Mouse (Mus musculus) kidney, adult 2 months (tissue): ENCODE measurements around the gene Snai3. TPM values are rescaled to one million over a fixed set of nuclear protein-coding genes. Genes with fewer than 3 reads are reported as not detected.
A peak's percentile ranks its signal among the peaks of the same experiment; 100 is the strongest.

ENCODE experiments used
- DNase-seq: peaks from one replicate; pipeline ENCODE4 v3.0.0; 2021
- H3K27ac ChIP-seq: fragments of 200-500 bp; 2 replicates; pipeline ENCODE4 v1.5.1; 2012; ENCODE audit warnings: low read depth, low read length, control low read depth, inconsistent platforms; ENCODE audit not compliant: insufficient read depth
- H3K27me3 ChIP-seq: fragments of 200-500 bp; replicated peaks from 2 replicates; pipeline ENCODE4 v1.6.1; 2012; ENCODE audit warnings: mild to moderate bottlenecking, moderate library complexity, low read length, inconsistent platforms; ENCODE audit not compliant: control insufficient read depth, insufficient read depth
- H3K36me3 ChIP-seq: fragments of 200-500 bp; 2 replicates; pipeline ENCODE4 v1.6.1; 2012; ENCODE audit warnings: mild to moderate bottlenecking, moderate library complexity, low read length, inconsistent platforms; ENCODE audit not compliant: control insufficient read depth, insufficient read depth
- H3K4me1 ChIP-seq: fragments of 200-500 bp; 2 replicates; pipeline ENCODE4 v1.6.1; 2011; ENCODE audit warnings: low read length; ENCODE audit not compliant: control insufficient read depth, insufficient read depth
- H3K4me3 ChIP-seq: fragments of 200-500 bp; 2 replicates; pipeline ENCODE4 v1.5.1; 2011; ENCODE audit warnings: mild to moderate bottlenecking, low read depth, low read length, control low read depth; ENCODE audit not compliant: insufficient read depth
- CTCF ChIP-seq: fragments of 200-500 bp; conservative IDR thresholded peaks from 2 replicates; pipeline ENCODE4 v1.5.1; 2011; ENCODE audit warnings: low read depth, mild to moderate bottlenecking, control low read depth, low read length, moderate library complexity, mixed read lengths; ENCODE audit not compliant: insufficient read depth, insufficient read length
- POLR2A ChIP-seq: fragments of 200-500 bp; IDR thresholded peaks from one replicate; pipeline ENCODE4 v1.6.1; 2011; ENCODE audit warnings: low read depth, low read length, control low read depth
- WGBS: fragments of 180-500 bp; shearing (Covaris S2); methylation state at CpG from one replicate; pipeline ENCODE4 v1.1.7; 2018; 5-methylcytosine and 5-hydroxymethylcytosine counted together
- polyA plus RNA-seq: library from polyadenylated mRNA; depleted of rRNA; stranded (reverse); fragments of >200 nt; gene quantifications from 2 replicates; pipeline ENCODE4 v1.2.3, GENCODE M21; 2012

Gene Snai3
- polyA plus RNA-seq, 1 experiment = 1.7 TPM

DNA sequence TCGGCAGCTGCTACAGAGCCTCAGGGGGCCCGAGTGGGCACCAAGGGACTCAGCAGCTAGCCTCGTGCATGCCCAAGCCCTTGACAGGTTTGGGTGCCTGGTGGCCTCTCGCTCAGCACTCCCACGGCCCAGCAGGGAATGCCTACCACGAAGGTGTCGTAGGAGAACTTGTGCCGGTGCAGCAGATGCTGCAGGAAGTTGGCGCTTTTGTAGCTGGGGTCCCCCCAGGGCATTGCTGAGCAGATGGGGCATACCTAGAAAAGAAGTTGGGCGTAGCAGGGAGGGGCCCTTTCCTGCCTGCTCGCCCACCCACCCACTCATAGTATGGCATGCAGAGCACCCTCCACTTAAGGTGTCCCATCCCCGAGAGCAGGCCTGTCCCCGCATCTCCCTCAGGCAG is 7.3 kb upstream of the Snai3 start:
- Histone ChIP-seq H3K27me3 (no peaks in the 10 kb centered on the region), H3K36me3 (no peaks in the 10 kb centered on the region), H3K4me3 (no peak overlapping the region), H3K27ac (no peak overlapping the region), H3K4me1 (peaks cover 6% of the 10 kb centered on the region; the same call in 1 of the 2 replicates)
- no peak for DNase-seq
- WGBS = 89% methylated on average over 13 of the region's 13 CpGs
- TF ChIP-seq CTCF (no peak), POLR2A (no peak)

DNA sequence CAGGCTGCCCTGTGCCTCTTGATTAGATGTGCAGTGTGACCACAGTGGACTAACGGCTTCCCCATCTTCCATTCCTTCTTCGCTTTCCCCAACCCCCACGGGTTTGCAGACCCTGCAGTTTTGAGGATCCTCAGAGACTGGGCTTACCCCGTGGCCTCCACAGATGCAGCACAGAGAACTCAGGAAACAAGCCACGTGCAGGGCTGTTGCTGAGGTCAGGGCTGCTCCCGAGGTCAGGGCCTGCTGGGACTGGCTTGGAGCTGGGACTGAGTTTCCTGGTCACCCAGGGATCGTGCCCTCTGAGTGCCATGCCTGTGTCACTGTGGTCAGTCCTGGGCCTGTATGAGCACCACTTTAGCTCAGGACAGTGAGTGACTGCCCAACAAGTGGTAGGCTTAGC is 4.5 kb upstream of the Snai3 start:
- Histone ChIP-seq H3K27me3 (no peaks in the 10 kb centered on the region), H3K4me1 (peaks cover 17% of the 10 kb centered on the region), H3K4me3 (no peak overlapping the region), H3K36me3 (no peaks in the 10 kb centered on the region), H3K27ac (no peak overlapping the region)
- TF ChIP-seq CTCF (no peak), POLR2A (no peak)
- WGBS = 70% methylated on average over 7 of the region's 7 CpGs
- no peak for DNase-seq

DNA sequence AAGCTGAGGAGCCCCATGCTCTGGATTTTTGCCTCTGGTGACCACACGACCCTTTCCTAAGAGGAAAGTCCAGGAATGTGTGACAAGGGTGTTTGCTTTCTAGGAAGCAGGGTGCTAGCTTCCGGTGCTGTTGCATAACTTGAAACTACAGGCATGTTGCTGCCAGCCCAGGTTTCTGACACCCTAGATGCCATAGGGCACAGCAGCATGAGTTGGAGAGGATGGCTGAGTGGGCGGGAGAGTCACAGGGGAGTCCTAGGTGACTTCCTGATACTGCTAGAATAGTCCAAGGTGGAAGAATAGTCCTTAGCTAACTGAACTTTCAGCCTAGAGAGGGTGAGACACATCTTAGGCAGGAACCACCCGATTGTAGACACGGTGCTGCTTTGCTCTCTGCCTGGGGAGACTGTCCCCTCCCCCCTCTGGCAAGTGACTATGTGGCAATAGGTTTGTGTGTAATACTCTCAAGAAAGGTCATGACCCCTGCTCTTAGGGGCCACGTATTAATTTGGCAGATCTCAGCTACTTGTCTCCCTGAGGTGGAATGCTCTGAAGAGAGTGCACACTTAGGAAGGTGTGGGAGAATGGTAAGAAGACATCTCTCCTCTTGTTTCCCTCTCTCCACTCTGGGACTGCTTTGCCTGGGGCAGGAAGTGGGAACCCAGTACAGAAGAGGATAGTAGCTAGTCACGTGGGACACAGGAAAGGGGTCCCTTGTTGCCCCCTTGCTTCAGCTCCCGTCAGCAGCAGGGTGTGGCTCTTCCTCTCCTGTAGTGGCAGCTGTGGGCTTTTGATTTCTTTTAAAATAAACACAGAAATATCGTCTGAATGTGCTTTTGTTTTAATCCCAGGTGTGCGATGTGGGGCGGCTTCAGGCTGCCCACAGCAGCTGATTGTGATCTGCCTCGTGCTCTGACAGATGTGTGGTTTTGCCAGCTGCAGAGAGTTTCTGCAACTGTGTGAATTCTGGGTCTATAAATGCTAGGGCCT is 3.4 kb upstream of the Snai3 start:
- WGBS = 44% methylated on average over 12 of the region's 12 CpGs
- DNase-seq = peak; percentile 42
- Histone ChIP-seq H3K36me3 (no peaks in the 10 kb centered on the region), H3K27ac (no peak overlapping the region), H3K4me1 (peaks cover 14% of the 10 kb centered on the region; the same call in 1 of the 2 replicates), H3K27me3 (no peaks in the 10 kb centered on the region), H3K4me3 (no peak overlapping the region)
- TF ChIP-seq CTCF (no peak), POLR2A (no peak)

DNA sequence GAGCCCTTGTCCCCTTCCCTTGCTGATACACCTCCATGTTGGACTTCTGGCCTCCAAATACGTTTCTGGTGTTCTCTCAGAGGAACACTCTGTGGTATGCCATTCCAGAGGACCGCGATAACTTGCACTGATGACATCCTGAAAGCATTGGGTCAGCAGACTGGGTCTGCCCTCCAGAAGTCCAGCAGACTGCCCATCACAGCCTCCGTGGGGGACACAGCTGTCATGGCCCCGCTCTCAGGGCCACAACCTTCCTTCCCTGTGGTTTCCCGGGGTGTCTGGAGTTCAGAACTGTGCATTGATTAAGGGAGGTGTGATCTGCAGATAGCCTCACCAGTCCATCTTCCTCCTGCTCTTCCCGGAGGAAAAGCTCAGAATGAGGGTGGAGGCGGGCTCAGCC is 2.0 kb upstream of the Snai3 start:
- no peaks in the 10 kb centered on the region for H3K27me3 ChIP-seq
- no peak overlapping the region for H3K4me3 ChIP-seq
- H3K27ac ChIP-seq = no peak overlapping the region
- no peaks in the 10 kb centered on the region for H3K36me3 ChIP-seq
- H3K4me1 ChIP-seq = peaks cover 14% of the 10 kb centered on the region; the same call in 1 of the 2 replicates
- WGBS = 86% methylated on average over 8 of the region's 8 CpGs
- TF ChIP-seq POLR2A (no peak), CTCF (no peak)
- no peak for DNase-seq

DNA sequence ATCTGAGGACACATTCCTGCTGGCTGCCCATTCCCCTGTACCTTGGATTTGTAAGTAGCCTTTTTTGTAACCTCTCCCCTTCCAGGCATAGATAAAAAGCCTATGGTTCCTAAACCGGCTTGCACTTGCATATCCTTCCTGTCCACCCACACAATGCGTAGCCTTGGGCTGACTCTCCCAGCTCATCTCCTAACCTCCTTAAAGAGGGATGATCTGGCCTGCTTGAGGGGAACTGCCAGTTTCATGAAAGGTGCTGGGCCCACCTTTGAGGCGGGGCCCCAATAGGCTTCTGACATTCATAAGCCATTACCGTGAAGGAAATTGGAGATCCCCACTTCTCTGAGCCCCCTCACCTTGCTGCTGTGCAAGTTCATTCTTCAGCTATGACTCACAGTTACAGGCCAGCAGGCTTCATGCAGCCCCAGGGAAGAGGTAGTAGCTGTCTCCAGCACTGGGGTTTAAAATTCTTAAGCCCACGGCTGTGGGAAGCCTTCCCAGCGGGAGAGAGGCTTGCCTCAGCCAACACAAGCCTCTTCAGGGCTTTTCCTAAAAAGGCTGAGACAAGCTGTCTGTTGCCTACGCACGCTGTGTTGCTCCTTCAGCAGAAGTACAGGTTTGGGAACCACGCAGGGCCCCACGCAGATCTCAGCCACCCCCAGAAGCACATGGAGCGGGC is 1.1 kb upstream of the Snai3 start:
- Histone ChIP-seq H3K27me3 (no peaks in the 10 kb centered on the region), H3K4me1 (peaks cover 14% of the 10 kb centered on the region; the same call in 1 of the 2 replicates), H3K27ac (no peak overlapping the region), H3K4me3 (no peak overlapping the region), H3K36me3 (no peaks in the 10 kb centered on the region)
- no peak for TF ChIP-seq CTCF
- TF ChIP-seq POLR2A = no peak
- 79% methylated on average over 11 of the region's 11 CpGs for whole genome bisulfite sequencing
- no peak for DNase-seq

DNA sequence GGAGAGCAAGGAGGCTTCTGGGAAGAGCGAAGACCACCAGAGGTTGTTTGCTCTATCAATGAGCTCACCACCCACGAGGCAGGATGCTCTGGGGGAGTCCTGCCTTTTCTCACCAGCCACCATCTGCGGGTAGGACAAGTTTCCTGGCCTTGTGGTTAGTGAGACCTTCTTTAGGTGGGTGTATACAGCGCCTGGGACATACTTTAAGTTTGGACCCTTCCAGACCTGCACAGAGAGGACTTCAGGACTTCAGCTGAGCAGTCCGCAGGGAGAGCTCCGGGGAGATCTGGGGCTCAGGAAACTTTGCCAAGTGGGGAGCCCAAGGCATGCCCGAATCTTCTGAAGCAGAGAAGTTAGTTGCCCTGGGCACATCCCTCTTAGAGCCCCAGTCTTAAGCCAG is 543 bp downstream of the Snai3 start:
- 40% methylated on average over 7 of the region's 7 CpGs for WGBS
- DNase-seq = no peak
- H3K27ac ChIP-seq = no peak overlapping the region

DNA sequence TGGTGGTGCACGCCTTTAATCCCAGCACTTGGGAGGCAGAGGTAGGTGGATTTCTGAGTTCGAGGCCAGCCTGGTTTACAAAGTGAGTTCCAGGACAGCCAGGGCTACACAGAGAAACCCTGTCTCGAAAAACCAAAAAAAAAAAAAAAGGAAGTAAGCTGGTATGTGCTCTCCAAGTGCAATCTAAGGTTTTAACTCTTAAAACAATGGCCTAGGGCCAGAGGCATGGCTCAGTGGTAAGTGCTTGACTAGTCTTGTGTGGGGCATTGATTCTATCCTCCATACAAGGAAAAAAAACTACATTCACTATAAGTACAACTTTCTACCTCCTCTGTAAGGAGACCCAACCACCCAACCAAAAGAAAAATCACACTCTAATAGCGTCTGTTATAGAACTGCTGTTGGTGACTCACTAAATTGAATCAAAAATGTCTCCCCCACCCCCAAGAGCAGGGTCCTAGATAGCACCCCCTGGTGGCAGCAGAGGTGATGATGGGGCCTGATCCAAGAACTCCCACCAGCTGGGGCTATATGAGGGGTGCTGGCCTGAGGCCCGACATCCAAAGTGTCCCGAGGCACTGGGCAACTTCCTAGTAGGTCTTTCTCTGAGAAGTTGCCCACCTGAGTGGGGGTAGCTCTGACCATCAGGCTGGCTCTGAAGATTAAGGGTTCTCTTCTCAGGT is 1.2 kb downstream of the Snai3 start:
- DNase-seq = no peak
- H3K4me3 ChIP-seq = no peak overlapping the region
- no peaks in the 10 kb centered on the region for H3K36me3 ChIP-seq
- 79% methylated on average over 6 of the region's 6 CpGs for WGBS
- no peak overlapping the region for H3K27ac ChIP-seq
- H3K4me1 ChIP-seq = peaks cover 14% of the 10 kb centered on the region; the same call in 1 of the 2 replicates
- no peaks in the 10 kb centered on the region for H3K27me3 ChIP-seq
- TF ChIP-seq CTCF = 0 out of 2 replicates have a peak, but pooled peaks have one; percentile 17
- TF ChIP-seq POLR2A = no peak

More for the DNA sequence above, 543 bp downstream of the Snai3 start:
- TF ChIP-seq POLR2A = no peak
- no peak for TF ChIP-seq CTCF
- H3K27me3 ChIP-seq = no peaks in the 10 kb centered on the region
- no peaks in the 10 kb centered on the region for H3K36me3 ChIP-seq
- no peak overlapping the region for H3K4me3 ChIP-seq
- peaks cover 14% of the 10 kb centered on the region; the same call in 1 of the 2 replicates for H3K4me1 ChIP-seq
